Mouse (Mus musculus): ENCODE data around the gene Pald1. TPM values are rescaled to one million over a fixed set of nuclear protein-coding genes. Genes with fewer than 3 reads are reported as not detected.
A peak's percentile ranks its signal among the peaks of the same experiment; 100 is the strongest.

Pald1 gene
- total and polyA plus RNA-seq, 3 experiments, result 2.9 to 6.4 TPM; not detected in 1

DNA sequence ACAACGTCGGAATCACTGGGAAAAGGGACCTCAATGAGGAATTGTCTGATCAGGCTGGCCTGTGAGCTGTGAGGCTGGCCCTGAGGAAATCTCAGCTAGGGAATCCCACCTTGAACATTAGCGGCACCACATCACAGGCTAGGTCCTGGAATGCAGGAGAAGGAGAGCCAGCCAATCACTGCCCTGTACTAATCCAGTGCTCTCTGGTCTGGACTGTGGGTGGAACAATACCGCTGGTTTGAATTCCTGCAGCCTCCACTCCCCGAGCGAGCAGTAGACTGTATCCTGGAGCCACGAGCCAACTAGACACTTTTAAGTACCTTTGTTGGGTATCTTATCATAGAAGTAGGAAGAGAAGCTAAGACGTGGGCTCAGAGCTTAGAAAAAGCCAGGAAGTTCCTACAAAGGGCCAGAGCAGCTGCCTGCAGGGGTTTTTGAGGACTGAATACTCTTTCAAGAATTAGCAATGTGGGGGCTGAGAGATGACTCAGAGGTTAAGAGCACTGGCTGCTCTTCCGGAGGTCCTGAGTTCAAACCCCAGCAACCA, 57.5 kb downstream of the Pald1 start:
- Histone ChIP-seq H3K27me3 (ENCODE audit: control insufficient read depth in 1 of 2, insufficient read depth in 2 of 2, low read length in 2 of 2) (no peaks in the 10 kb centered on the region), H3K9me3 (replicated peaks; ENCODE audit: insufficient read depth, low read length) (no peaks in the 10 kb centered on the region), H3K4me1 (ENCODE audit: control insufficient read depth in 1 of 2, insufficient read depth in 2 of 2, low read length in 2 of 2) (no peaks in the 10 kb centered on the region), H3K36me3 (ENCODE audit: control insufficient read depth in 1 of 2, insufficient read depth in 2 of 2, low read length in 2 of 2) (no peaks in the 10 kb centered on the region), H3K79me2 (ENCODE audit: control insufficient read depth, insufficient read depth, low read length, poor library complexity) (no peaks in the 10 kb centered on the region), H3K4me3 (ENCODE audit: control insufficient read depth in 1 of 2, insufficient read depth in 1 of 2, low read depth in 2 of 2, low read length in 2 of 2) (no peak overlapping the region), H3K27ac (ENCODE audit: control insufficient read depth, low read depth, low read length) (no peak overlapping the region), H3K9ac (ENCODE audit: control insufficient read depth, low read depth, low read length, poor library complexity, severe bottlenecking) (no peak overlapping the region)
- no peak for DNase-seq (ENCODE audit: low read depth, low spot score)
- TF ChIP-seq USF2 (IDR thresholded peaks at IDR 0.05; ENCODE audit: borderline replicate concordance in 1 of 2, insufficient read depth in 1 of 2, low read depth in 1 of 2, low read length in 2 of 2) (no peak), GATA1 (IDR thresholded peaks at IDR 0.05; ENCODE audit: low read depth, low read length) (no peak), JUND (IDR thresholded peaks at IDR 0.05; ENCODE audit: low read depth, low read length) (no peak), CTCF (IDR thresholded peaks at IDR 0.05 in 2 of 3, conservative IDR thresholded peaks at IDR 0.05 in 1 of 3; ENCODE audit: control insufficient read depth in 1 of 3, insufficient read depth in 1 of 3, low read depth in 2 of 3, low read length in 3 of 3, poor library complexity in 1 of 3, severe bottlenecking in 1 of 3) (no peak)

DNA sequence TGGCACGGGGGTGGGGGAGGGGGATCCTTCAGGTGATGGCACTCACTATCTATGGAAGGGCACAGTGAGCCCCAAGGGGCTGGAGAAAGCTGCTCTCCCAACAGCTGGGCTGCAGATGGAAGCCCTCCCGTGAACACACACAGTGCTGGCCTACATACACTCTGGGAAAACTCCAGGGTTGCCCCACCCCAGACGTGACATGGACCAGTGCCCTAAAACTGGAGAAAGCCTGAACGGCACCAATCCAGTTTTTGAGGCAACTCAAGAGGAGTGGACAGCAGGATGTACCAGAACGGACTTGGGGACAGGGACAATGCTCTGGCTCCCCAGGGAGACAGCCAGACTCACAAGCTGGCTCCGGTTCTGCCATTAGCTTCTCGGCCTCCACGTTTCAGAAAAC, 58.6 kb downstream of the Pald1 start:
- H3K27me3 ChIP-seq (ENCODE audit: control insufficient read depth in 1 of 2, insufficient read depth in 2 of 2, low read length in 2 of 2), result no peaks in the 10 kb centered on the region
- no peaks in the 10 kb centered on the region for H3K4me1 ChIP-seq (ENCODE audit: control insufficient read depth in 1 of 2, insufficient read depth in 2 of 2, low read length in 2 of 2)

DNA sequence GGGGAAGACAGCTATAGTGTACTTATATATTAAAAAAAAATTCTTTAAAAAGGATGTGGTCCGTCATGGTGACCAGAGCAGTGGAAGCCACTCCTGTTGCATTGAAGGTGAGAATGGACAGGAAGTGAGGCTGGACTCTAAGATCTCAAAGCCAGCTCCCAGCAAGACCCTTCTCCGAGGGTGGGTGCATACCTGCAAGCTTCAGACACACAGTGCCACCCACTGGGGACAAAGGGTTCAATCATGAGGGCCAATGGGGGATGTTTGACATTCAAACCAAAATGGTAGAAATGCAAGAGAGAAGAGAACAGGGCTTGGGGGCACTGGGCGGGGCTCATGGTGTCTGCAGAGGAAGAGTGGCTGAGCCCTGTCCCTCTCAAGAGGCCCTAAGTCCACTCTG, 64.8 kb downstream of the Pald1 start:
- H3K79me2 ChIP-seq (ENCODE audit: control insufficient read depth, insufficient read depth, low read length, poor library complexity), result no peaks in the 10 kb centered on the region
- DNase-seq (ENCODE audit: low read depth, low spot score), result no peak
- H3K27me3 ChIP-seq (ENCODE audit: control insufficient read depth in 1 of 2, insufficient read depth in 2 of 2, low read length in 2 of 2), result no peaks in the 10 kb centered on the region
- no peak overlapping the region for H3K27ac ChIP-seq (ENCODE audit: control insufficient read depth, low read depth, low read length)
- no peak overlapping the region for H3K9ac ChIP-seq (ENCODE audit: control insufficient read depth, low read depth, low read length, poor library complexity, severe bottlenecking)
- H3K9me3 ChIP-seq (replicated peaks; ENCODE audit: insufficient read depth, low read length), result no peaks in the 10 kb centered on the region
- H3K36me3 ChIP-seq (ENCODE audit: control insufficient read depth in 1 of 2, insufficient read depth in 2 of 2, low read length in 2 of 2), result no peaks in the 10 kb centered on the region
- H3K4me1 ChIP-seq (ENCODE audit: control insufficient read depth in 1 of 2, insufficient read depth in 2 of 2, low read length in 2 of 2), result no peaks in the 10 kb centered on the region
- TF ChIP-seq MYC (IDR thresholded peaks at IDR 0.05; ENCODE audit: low read depth, low read length), result no peak
- no peak for TF ChIP-seq MAFK (IDR thresholded peaks at IDR 0.05; ENCODE audit: borderline replicate concordance, low read depth, low read length)
- TF ChIP-seq MAX (IDR thresholded peaks at IDR 0.05; ENCODE audit: low read length), result no peak
- peak in 1 of 3 experiments; percentile 6; a peak in 1 of 6 replicates for TF ChIP-seq CTCF (IDR thresholded peaks at IDR 0.05 in 2 of 3, conservative IDR thresholded peaks at IDR 0.05 in 1 of 3; ENCODE audit: control insufficient read depth in 1 of 3, insufficient read depth in 1 of 3, low read depth in 2 of 3, low read length in 3 of 3, poor library complexity in 1 of 3, severe bottlenecking in 1 of 3)
- TF ChIP-seq EP300 (IDR thresholded peaks at IDR 0.05; ENCODE audit: low read depth in 1 of 2, low read length in 2 of 2), result no peak
- no peak for TF ChIP-seq MAZ (IDR thresholded peaks at IDR 0.05; ENCODE audit: low read depth, low read length)
- no peak overlapping the region for H3K4me3 ChIP-seq (ENCODE audit: control insufficient read depth in 1 of 2, insufficient read depth in 1 of 2, low read depth in 2 of 2, low read length in 2 of 2)

More for the DNA sequence above, 58.6 kb downstream of the Pald1 start:
- Histone ChIP-seq H3K4me3 (ENCODE audit: control insufficient read depth in 1 of 2, insufficient read depth in 1 of 2, low read depth in 2 of 2, low read length in 2 of 2) (no peak overlapping the region), H3K36me3 (ENCODE audit: control insufficient read depth in 1 of 2, insufficient read depth in 2 of 2, low read length in 2 of 2) (no peaks in the 10 kb centered on the region), H3K9me3 (replicated peaks; ENCODE audit: insufficient read depth, low read length) (no peaks in the 10 kb centered on the region), H3K27ac (ENCODE audit: control insufficient read depth, low read depth, low read length) (no peak overlapping the region), H3K79me2 (ENCODE audit: control insufficient read depth, insufficient read depth, low read length, poor library complexity) (no peaks in the 10 kb centered on the region), H3K9ac (ENCODE audit: control insufficient read depth, low read depth, low read length, poor library complexity, severe bottlenecking) (no peak overlapping the region)
- TF ChIP-seq USF2 (IDR thresholded peaks at IDR 0.05; ENCODE audit: borderline replicate concordance in 1 of 2, insufficient read depth in 1 of 2, low read depth in 1 of 2, low read length in 2 of 2), result no peak
- TF ChIP-seq CHD1 (IDR thresholded peaks at IDR 0.05; ENCODE audit: low read depth, low read length), result no peak
- no peak for TF ChIP-seq GATA1 (IDR thresholded peaks at IDR 0.05; ENCODE audit: low read depth, low read length)
- DNase-seq (ENCODE audit: low read depth, low spot score), result no peak

Data from MEL (cell line).